Mouse (Mus musculus) yolk sac, embryonic 10.5 days (tissue): Measurements from ENCODE around the gene Vash1.

Source experiments
- DNase-seq: peaks from one replicate; pipeline ENCODE4 v3.0.0-alpha.2; 2017; ENCODE audit warnings: low spot score

Vash1 gene

GRCm38 (mm10) chr12:86719961-86720639 lies 41.6 kb downstream of the Vash1 start:
- DNase-seq: no peak

DNA sequence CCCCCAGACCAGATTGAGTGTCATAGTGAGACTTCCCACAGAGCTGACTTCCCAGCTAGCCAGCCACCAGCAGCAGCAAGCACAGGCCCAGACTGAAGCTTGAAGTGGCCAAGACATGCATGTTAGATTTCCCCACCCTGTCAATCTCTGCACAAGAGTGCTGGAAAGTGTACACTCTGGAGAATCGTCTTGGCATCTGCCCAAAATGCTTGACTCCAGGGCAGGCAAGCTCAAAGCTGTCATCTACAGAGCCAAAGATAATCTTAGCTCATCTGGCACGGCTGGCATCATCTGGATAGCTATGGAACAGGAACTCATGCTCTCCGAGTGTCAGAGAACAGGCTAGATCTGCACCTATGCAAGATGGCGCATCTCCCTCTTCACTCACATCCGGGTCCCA lies 43.0 kb downstream of the Vash1 start:
- no peak for DNase-seq

GRCm38 (mm10) chr12:86724300-86724699 lies 45.8 kb downstream of the Vash1 start:
- DNase-seq: no peak

DNA sequence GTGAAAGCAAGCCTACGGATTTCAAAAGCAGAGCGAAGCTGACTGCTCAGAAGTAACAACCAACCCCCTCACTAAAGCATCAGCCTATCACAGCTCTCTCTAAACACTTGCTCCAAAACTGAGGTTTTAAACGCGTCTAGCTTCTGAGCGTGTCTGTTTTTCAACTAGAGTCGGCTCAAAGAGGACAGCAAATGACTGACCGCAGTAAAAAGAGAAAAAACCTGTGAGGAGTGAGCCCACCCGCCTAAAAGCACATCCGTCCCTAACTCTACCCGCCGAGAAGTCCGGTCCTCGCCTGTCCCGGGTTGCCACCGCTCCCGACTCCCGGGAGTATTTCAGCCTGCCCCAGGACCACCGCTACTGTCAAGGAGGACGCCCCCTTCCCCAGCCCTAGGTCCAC lies 47.2 kb downstream of the Vash1 start:
- DNase-seq: no peak

GRCm38 (mm10) chr12:86726120-86726640 lies 47.7 kb downstream of the Vash1 start, which contains the start of gene Angel1:
TSS of gene Angel1 (minus strand) at chr12:86726460.
- DNase-seq: peak; percentile 97

- DNase-seq: no peak
Observed at GRCm38 (mm10) chr12:86734319-86734810, 55.9 kb downstream of the Vash1 start, which contains the start of gene Lrrc74a. TSS of gene Lrrc74a (plus strand) at chr12:86734369.
